Mouse (Mus musculus): ENCODE measurements around the gene Arl13b. TPM values are rescaled to one million over a fixed set of nuclear protein-coding genes. Genes with fewer than 3 reads are reported as not detected.

The Arl13b gene
- polyA plus RNA-seq, 1 experiment = 15.1 TPM

Other genes starting within 250 kb of the Arl13b start
- gene Nsun3, start 60.2 kb downstream of the Arl13b start, polyA plus RNA-seq (2012; rRNA removed) = 8.2 and 8.9 TPM in 2 replicates
- 0.45 and 0.52 TPM in 2 replicates for gene Stx19, start 32.4 kb downstream of the Arl13b start, polyA plus RNA-seq (2012; rRNA removed)
- gene Pros1, start 7.3 kb upstream of the Arl13b start, polyA plus RNA-seq (2012; rRNA removed) = 29.9 and 38.7 TPM in 2 replicates

Measured in urinary bladder, adult 2 months (tissue).